Mouse (Mus musculus) embryonic facial prominence, embryonic 10.5 days (tissue): ENCODE results near the gene Ppm1h. TPM values are rescaled to one million over a fixed set of nuclear protein-coding genes. Genes with fewer than 3 reads are reported as not detected.

Experiments
- DNase-seq: peaks from one replicate; pipeline ENCODE4 v3.0.0-alpha.2; 2017; ENCODE audit warnings: low spot score
- H3K27ac ChIP-seq: fragments of 300-500 bp; sonication (generic); replicated peaks from 2 replicates; pipeline ENCODE4 v1.5.1; 2016; ENCODE audit warnings: mild to moderate bottlenecking
- H3K27me3 ChIP-seq: fragments of 300-500 bp; sonication (generic); replicated peaks from 2 replicates; pipeline ENCODE4 v1.6.1; 2016; ENCODE audit warnings: low read depth, mild to moderate bottlenecking; ENCODE audit not compliant: poor library complexity, severe bottlenecking
- H3K36me3 ChIP-seq: fragments of 300-500 bp; sonication (generic); replicated peaks from 2 replicates; pipeline ENCODE4 v1.6.1; 2016; ENCODE audit warnings: mild to moderate bottlenecking, moderate library complexity
- H3K4me1 ChIP-seq: fragments of 300-500 bp; sonication (generic); 2 replicates; pipeline ENCODE4 v1.6.1; 2016
- H3K4me3 ChIP-seq: fragments of 300-500 bp; sonication (generic); 2 replicates; pipeline ENCODE4 v1.5.1; 2016; ENCODE audit warnings: mild to moderate bottlenecking, moderate library complexity
- H3K9me3 ChIP-seq: fragments of 300-500 bp; sonication (generic); 2 replicates; pipeline ENCODE4 v1.6.1; 2016; ENCODE audit warnings: mild to moderate bottlenecking
- WGBS: fragments of 180-500 bp; shearing (Covaris S2); methylation state at CpG from one replicate; pipeline ENCODE4 v1.1.7; 2016; 5-methylcytosine and 5-hydroxymethylcytosine counted together
- polyA plus RNA-seq: library from polyadenylated mRNA; unstranded; fragments of >200 nt; fragmentation: Nextera tagmentation; extraction: Ambion mirVana; gene quantifications from 2 replicates; pipeline ENCODE4 v1.2.1, GENCODE M21; 2016

Ppm1h gene
- polyA plus RNA-seq, 1 experiment from 2014 or later, result 3.9 TPM

DNA sequence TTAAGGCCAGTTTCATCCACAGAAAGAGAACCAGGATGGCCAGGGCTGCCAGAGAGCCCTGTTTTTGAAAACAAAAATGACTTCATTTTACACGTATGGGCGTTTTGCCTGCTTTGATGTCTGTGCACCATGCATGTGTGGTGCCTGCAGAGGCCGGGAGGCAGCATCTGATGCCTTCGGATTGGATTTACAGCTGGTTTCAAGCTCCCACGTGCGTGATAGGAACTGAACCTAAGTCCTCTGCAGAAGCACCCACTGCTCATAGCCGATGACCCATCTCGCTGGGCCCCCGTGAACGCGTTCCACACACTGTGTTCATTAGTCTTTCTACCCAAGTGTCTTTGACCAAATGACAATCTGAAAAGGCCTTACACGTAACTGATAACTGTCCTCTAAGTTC is 301.6 kb downstream of the Ppm1h start:
- 96% methylated on average over 12 of the region's 12 CpGs for WGBS
- Histone ChIP-seq H3K4me3 (no peak overlapping the region), H3K4me1 (peaks cover 13% of the 10 kb centered on the region), H3K36me3 (peaks cover 41% of the 10 kb centered on the region), H3K9me3 (peaks cover 6% of the 10 kb centered on the region), H3K27ac (no peak overlapping the region), H3K27me3 (no peaks in the 10 kb centered on the region)
- DNase-seq, result no peak

DNA sequence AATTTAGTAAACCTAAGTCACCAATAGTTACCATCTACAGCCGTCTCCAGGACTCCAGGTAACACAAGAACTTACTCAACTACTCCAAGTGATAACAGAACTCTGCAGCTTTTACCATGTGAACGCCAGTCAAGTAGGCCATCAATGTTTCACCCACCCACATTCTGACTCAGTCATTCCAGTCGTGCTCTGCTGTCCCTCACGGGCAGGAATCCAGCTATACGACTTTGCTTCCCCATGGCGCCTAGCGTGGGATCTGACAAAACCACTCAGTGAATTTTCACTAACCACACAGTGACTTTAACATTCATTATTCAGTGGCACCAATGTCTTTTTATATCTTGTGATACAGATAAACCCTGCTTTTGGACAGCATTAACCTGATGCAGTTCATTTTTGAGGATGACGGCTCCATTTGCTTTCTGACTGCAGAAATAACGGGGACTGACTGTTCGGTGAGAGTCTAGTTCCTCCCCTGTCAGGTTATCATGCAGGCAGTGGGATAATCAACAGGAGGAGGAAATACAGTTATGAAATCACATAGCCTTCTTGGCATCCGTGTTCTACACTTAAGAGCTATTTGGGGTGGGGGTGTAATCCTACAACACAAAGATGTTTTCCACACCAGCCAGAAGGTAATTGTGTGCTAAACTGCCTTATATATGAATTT is 304.5 kb downstream of the Ppm1h start:
- H3K27ac ChIP-seq, result no peak overlapping the region; the same call in 1 of the 2 replicates
- 91% methylated on average over 11 of the region's 11 CpGs for WGBS

DNA sequence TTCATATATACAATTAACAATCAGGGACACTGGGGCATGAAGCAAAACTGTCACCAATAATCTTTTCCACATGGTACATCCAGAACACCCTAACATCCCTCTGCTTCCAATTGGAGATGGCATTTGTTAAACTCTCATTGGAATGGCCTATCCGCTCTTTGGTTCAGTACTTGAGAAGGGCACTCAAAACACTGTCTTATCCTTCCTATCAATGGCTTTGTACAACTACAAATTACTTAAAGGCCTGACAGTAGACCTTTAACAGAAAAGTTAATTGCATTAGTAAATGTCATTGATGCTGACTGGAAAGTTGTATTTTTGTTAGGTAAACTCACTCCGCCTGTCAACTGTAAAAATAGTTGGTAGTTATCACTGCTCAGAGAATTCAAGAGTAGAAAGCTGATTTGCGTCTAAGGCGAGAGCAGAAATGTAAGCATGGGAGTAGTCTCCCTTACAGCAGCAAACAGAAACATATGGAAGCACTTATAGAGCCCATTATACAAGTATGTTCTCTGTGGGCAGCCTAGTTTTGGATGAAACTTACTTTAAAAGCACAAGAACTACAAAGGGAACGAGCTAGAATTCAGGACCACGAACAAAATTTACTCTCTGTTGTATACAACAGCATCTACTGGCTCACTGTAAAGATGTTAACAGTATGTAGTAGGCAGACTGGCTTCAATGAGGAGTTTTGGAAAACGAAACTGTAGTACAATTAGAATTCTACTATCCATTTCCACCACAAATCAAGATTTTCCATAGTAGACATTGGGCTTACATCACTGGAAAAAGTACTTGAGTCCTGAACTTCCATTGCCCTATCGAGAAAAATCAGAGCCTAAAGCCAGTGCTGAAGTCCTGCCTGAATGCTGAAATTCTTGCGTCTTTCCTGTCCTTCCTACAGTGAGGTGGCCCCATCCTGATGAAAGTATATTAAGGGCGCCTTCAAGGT is 305.3 kb downstream of the Ppm1h start:
- Histone ChIP-seq H3K9me3 (peaks cover 6% of the 10 kb centered on the region), H3K4me3 (peak overlapping the region; percentile 93), H3K27me3 (no peaks in the 10 kb centered on the region), H3K4me1 (peaks cover 29% of the 10 kb centered on the region), H3K36me3 (peaks cover 41% of the 10 kb centered on the region), H3K27ac (peak overlapping the region; percentile 100)
- 42% methylated on average over 10 of the region's 10 CpGs for WGBS
- no peak for DNase-seq

More for the DNA sequence above, 304.5 kb downstream of the Ppm1h start:
- Histone ChIP-seq H3K9me3 (peaks cover 6% of the 10 kb centered on the region), H3K36me3 (peaks cover 41% of the 10 kb centered on the region), H3K4me3 (peak overlapping the region; percentile 93), H3K27me3 (no peaks in the 10 kb centered on the region), H3K4me1 (peaks cover 29% of the 10 kb centered on the region)
- DNase-seq, result no peak

GRCm38 (mm10) chr10:122984531-122985251 is 306.1 kb downstream of the Ppm1h start:
- WGBS, result 7% methylated on average over 10 of the region's 10 CpGs
- H3K4me1 ChIP-seq, result peaks cover 29% of the 10 kb centered on the region
- H3K27me3 ChIP-seq, result no peaks in the 10 kb centered on the region
- H3K36me3 ChIP-seq, result peaks cover 35% of the 10 kb centered on the region
- DNase-seq, result no peak
- peak overlapping the region; percentile 93 for H3K4me3 ChIP-seq
- H3K27ac ChIP-seq, result peak overlapping the region; percentile 100
- H3K9me3 ChIP-seq, result peaks cover 6% of the 10 kb centered on the region

DNA sequence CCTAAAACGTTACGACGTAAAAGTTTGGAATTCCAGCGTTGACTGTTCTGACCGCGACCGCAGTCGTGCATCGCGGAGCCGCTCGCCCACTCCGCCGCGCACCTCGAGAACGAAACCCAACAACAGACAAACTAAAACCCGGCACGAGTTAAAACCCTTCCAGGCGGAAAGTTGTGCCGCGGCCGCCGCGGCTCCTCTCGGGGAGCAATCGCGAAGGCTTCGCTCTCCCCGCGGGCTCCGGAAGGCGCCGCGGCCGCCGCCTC is 306.6 kb downstream of the Ppm1h start:
- H3K27me3 ChIP-seq, result no peaks in the 10 kb centered on the region
- peak overlapping the region; percentile 93 for H3K4me3 ChIP-seq
- under 1% methylated on average over 37 of the region's 37 CpGs for WGBS
- peaks cover 3% of the 10 kb centered on the region for H3K9me3 ChIP-seq
- H3K27ac ChIP-seq, result peak overlapping the region; percentile 100
- no peak for DNase-seq
- peaks cover 29% of the 10 kb centered on the region for H3K4me1 ChIP-seq
- H3K36me3 ChIP-seq, result peaks cover 30% of the 10 kb centered on the region

DNA sequence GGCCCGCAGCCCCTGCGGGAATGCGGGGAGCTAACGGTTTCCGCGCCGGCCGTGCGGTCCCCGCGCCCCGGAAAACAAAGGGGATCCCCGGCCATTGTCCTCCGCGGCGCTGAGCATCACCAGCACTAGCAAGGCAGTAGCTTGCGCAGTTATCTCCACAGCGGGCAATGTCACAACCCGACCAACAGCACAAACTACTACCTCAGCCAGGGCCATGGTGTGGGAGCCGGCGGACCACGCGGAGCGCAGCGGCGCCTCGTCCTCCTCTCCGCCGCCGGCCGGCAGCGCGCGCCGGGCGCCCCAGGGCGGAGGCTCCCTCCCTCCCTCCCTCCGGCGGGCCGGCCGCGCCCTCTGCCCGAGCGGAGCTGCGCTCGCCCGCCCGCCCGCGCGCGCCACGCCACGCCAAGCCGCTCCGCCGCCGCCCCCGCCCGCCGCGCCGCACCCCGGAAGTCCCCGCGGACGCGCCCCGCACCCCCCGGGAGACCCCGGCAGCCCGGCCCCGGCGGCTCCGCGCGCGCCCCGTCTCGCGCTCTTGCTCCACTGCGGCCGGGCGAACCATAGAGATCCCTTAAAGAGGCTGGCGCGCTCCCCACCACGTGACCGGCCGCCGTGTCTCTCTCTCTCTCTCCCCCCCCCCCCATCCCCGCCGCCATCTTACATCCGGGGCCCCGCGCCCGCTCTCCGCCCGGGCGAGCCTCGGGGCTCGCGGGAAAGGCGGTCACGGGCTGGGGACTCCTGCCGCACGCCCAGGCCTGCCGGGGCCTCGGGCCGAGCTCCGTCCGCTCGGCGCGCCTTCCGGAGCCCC is 307.2 kb downstream of the Ppm1h start:
- Histone ChIP-seq H3K4me3 (peak overlapping the region; percentile 93), H3K9me3 (no peaks in the 10 kb centered on the region), H3K27ac (peak overlapping the region; percentile 100), H3K4me1 (peaks cover 29% of the 10 kb centered on the region), H3K27me3 (no peaks in the 10 kb centered on the region), H3K36me3 (peaks cover 28% of the 10 kb centered on the region)
- WGBS, result 2% methylated on average over 94 of the region's 115 CpGs
- peak; percentile 92 for DNase-seq

GRCm38 (mm10) chr10:122986320-122987225 is 308.0 kb downstream of the Ppm1h start:
- H3K4me3 ChIP-seq, result peak overlapping the region; percentile 93
- peak overlapping the region; percentile 100 for H3K27ac ChIP-seq
- H3K9me3 ChIP-seq, result no peaks in the 10 kb centered on the region
- peaks cover 29% of the 10 kb centered on the region for H3K4me1 ChIP-seq
- 11% methylated on average over 54 of the region's 54 CpGs for WGBS
- peak; percentile 89 for DNase-seq
- no peaks in the 10 kb centered on the region for H3K27me3 ChIP-seq
- H3K36me3 ChIP-seq, result peaks cover 28% of the 10 kb centered on the region

DNA sequence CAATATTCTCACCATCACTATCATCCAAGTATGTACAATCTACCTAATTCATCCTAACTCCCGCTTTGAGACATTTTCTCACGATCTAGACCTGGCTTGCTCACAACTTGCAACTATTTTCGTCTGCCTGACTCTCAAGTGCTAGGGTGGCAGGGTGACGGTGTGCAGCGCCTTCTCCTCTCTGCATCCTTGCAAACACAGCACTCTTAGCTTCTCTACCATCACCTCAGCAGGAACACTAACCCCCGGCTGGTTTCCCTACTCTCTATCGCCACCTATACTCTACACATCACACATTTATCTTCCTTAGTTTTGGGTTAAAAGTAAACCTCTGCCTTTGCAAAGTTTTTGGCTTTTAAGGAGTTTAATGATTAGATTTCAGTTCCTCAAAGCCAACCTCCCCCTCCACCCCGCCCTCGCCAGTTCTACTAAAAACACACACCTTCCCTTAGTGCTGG is 309.1 kb downstream of the Ppm1h start:
- DNase-seq, result peak; percentile 61
- Histone ChIP-seq H3K27ac (peak overlapping the region; percentile 67; the same call in 1 of the 2 replicates), H3K4me3 (no peak overlapping the region), H3K9me3 (no peaks in the 10 kb centered on the region), H3K27me3 (no peaks in the 10 kb centered on the region), H3K36me3 (peaks cover 20% of the 10 kb centered on the region), H3K4me1 (peaks cover 29% of the 10 kb centered on the region)
- 23% methylated on average over 9 of the region's 9 CpGs for WGBS

- no peak for DNase-seq
- Histone ChIP-seq H3K27ac (no peak overlapping the region), H3K4me1 (peaks cover 23% of the 10 kb centered on the region), H3K36me3 (peaks cover 17% of the 10 kb centered on the region), H3K27me3 (no peaks in the 10 kb centered on the region), H3K9me3 (no peaks in the 10 kb centered on the region), H3K4me3 (no peak overlapping the region)
- 81% methylated on average over 7 of the region's 7 CpGs for WGBS
These were observed 309.8 kb downstream of the Ppm1h start for GRCm38 (mm10) chr10:122988372-122988771.

DNA sequence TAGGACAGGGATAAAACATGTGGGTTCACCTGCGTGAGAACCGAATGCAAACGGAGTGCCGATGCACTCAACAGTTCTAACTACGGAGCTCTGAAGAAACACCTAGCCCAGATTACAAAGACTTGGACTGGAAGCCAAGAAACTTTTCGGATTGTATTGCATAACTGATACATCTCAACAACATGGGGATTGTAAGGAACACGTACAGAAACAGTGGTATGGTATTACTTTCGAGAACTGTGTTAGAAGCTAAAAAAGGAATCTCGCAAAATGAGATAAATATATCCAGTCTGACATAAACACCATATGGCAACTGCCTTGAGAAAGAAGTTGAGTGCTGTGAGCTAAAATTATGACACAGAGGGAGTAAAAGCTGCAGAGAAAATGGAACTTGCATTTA is 311.4 kb downstream of the Ppm1h start:
- no peak for DNase-seq
- WGBS, result 94% methylated on average over 9 of the region's 9 CpGs
- Histone ChIP-seq H3K4me1 (peaks cover 16% of the 10 kb centered on the region), H3K4me3 (no peak overlapping the region), H3K36me3 (peaks cover 25% of the 10 kb centered on the region), H3K27me3 (no peaks in the 10 kb centered on the region), H3K9me3 (no peaks in the 10 kb centered on the region), H3K27ac (no peak overlapping the region)

DNA sequence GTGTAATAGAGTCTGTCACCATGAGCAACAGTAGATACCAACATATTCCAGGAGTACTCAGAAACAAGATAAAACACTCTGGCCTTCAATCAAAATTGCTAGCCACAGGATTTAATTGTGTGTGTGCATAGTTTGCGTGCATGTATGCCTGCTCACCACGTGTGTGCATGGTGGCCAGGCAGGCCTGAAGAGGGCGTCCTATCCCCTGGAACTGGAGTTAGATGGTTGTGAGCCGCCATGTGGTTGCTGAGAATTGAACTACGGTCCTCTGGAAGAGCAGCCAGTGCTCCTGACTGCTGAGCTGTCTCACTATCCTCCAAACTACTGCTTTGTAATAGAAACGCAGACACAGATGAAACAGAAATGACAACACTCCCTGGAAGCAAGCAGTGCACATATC is 312.0 kb downstream of the Ppm1h start:
- Histone ChIP-seq H3K9me3 (no peaks in the 10 kb centered on the region), H3K4me1 (peaks cover 16% of the 10 kb centered on the region), H3K27ac (no peak overlapping the region), H3K4me3 (no peak overlapping the region), H3K36me3 (peaks cover 32% of the 10 kb centered on the region), H3K27me3 (no peaks in the 10 kb centered on the region)
- DNase-seq, result no peak
- 95% methylated on average over 6 of the region's 6 CpGs for WGBS
